Mouse (Mus musculus) small intestine, adult 2 months (tissue): Measurements from ENCODE around the gene Trpv4.

Source experiments
- CTCF ChIP-seq: fragments of 200-500 bp; IDR thresholded peaks from 2 replicates; pipeline ENCODE4 v1.5.1; 2012; ENCODE audit warnings: low read depth, mild to moderate bottlenecking, control low read depth, inconsistent platforms, low read length, moderate library complexity, mixed read lengths; ENCODE audit not compliant: insufficient replicate concordance, insufficient read length; ENCODE audit errors: extremely low read depth
- POLR2A ChIP-seq: fragments of 200-500 bp; IDR thresholded peaks from 2 replicates; pipeline ENCODE4 v1.6.1; 2012; ENCODE audit warnings: low read depth, mild to moderate bottlenecking, control low read depth, inconsistent platforms, low read length, moderate library complexity

DNA sequence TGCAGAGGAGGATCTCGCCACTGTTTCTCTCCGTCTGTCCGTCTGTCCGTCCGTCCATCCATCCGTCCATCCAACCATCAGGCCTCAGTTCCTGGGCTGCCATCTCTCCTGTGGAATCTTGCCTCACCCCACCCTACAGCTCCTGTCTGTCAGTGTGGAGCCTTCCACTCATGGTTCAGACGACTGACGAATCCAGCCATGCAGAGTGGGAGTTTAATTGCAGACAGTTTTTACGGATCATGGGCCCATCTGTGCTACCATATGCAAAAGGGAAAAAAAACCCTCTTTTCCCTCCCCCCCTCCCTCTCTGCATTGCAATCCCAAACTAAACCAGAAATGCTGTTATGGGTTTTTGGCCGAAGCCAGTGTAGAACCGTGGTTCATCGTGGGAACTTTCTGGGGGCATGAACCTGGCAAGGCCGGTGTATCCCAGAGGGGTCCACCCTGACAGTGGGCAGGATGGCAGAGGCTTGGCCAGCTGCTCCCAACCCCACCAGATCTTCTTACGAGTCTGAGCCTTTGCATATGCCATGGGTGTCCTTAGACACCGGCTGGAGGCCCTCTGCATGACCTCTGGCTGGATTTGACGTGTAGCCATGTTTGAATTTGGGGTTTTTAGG is 82.1 kb downstream of the Trpv4 start:
- TF ChIP-seq CTCF: no peak
- no peak for TF ChIP-seq POLR2A
